ENCODE assay signal across 15 mouse cellular contexts in genomic region chr2:152617374-152617773, GRCm38 (mm10). TPM values are rescaled to one million over a fixed set of nuclear protein-coding genes. Genes with fewer than 3 reads are reported as not detected.
DNase-seq lines count a peak whose midpoint lies in the region; TF ChIP-seq lines count a peak whose summit lies in the region.
"Had no signal": no experiment of that assay in that cellular context is flagged by ENCODE, and none has a peak within 500 bp of the region (broad histone marks: within the 10 kb centered on the region; RNA-seq: fewer than 3 reads in every experiment).

No protein-coding gene starts in this region.

- peak; percentile 14; the same call in 1 of the 2 replicates for TF ChIP-seq CTCF in cerebellum, adult 2 months (IDR thresholded peaks at IDR 0.05; ENCODE audit: borderline replicate concordance, insufficient read depth, low read depth, low read length)
- TF ChIP-seq CTCF in lung, adult 2 months (IDR thresholded peaks at IDR 0.05; ENCODE audit: insufficient read depth, low read length) = peak; percentile 32; the same call in 1 of the 2 replicates

- H3K27ac ChIP-seq in cerebellum, adult 2 months (ENCODE audit: insufficient read depth, low read length) = no peak overlapping the region
- H3K27ac ChIP-seq: limb, embryonic 13.5 days had no signal

- H3K4me1 ChIP-seq in cerebellum, adult 2 months (ENCODE audit: control insufficient read depth, insufficient read depth, low read length) = no peaks in the 10 kb centered on the region
- H3K4me1 ChIP-seq in lung, adult 2 months (ENCODE audit: control insufficient read depth, insufficient read depth, low read length) = no peaks in the 10 kb centered on the region
- H3K4me1 ChIP-seq: limb, embryonic 13.5 days had no signal

- H3K27me3 ChIP-seq in cerebellum, adult 2 months (ENCODE audit: control insufficient read depth, insufficient read depth, low read length) = no peaks in the 10 kb centered on the region
- H3K27me3 ChIP-seq: limb, embryonic 13.5 days had no signal

- no peak for TF ChIP-seq POLR2A in cerebellum, adult 2 months (IDR thresholded peaks at IDR 0.05; ENCODE audit: borderline replicate concordance, insufficient read depth, low read length)
- TF ChIP-seq POLR2A in lung, adult 2 months (IDR thresholded peaks at IDR 0.05; ENCODE audit: borderline replicate concordance, extremely low read depth, low read depth, low read length) = no peak

- WGBS in cerebellum, adult 2 months = 61% methylated on average over 5 of the region's 5 CpGs
- WGBS in lung, adult 2 months = 62% methylated on average over 5 of the region's 5 CpGs

- DNase-seq in cerebellum, adult 2 months = no peak
- DNase-seq in cerebellum, postnatal 25 days = no peak
- DNase-seq in lung, adult 2 months = no peak
- DNase-seq in lung, postnatal 10 days = no peak
- peak; percentile 76 for DNase-seq in ES-CJ7 (ENCODE audit: low read depth, low spot score)
- peak; percentile 57 for DNase-seq in induced T-regulatory cell, adult 2 months (ENCODE audit: low read depth)
- DNase-seq in ovary, postnatal 10 days (ENCODE audit: low spot score) = no peak
- no peak for DNase-seq in ovary, postnatal 36 days (ENCODE audit: low spot score)
- DNase-seq: adrenal gland, adult 2 months; cerebellum, adult 9-10 months had no signal

- H3K4me3 ChIP-seq in cerebellum, adult 2 months (replicated peaks; ENCODE audit: insufficient read depth, low read depth, low read length) = no peak overlapping the region
- no peak overlapping the region for H3K4me3 ChIP-seq in lung, adult 2 months (replicated peaks; ENCODE audit: extremely low read depth, low read depth, low read length)
- H3K4me3 ChIP-seq: limb, embryonic 13.5 days; megakaryocyte, embryonic 14.5 days had no signal

RNA-seq across cellular contexts. Expression of gene Defb25, which starts 5.5 kb away (rescaled TPM):
- polyA plus RNA-seq in cerebellum, adult 2 months (2012; rRNA removed) = not detected in 2 replicates
- 1.1 TPM in 1 of 2 replicates, not detected in the other for polyA plus RNA-seq in lung, adult 2 months (2012; rRNA removed)
- polyA plus RNA-seq: neural tube, embryonic 11.5 days had no signal

RNA-seq across cellular contexts. Expression of gene Rem1, which starts 9.4 kb away (rescaled TPM):
- 0.76 and 0.90 TPM in 2 replicates for polyA plus RNA-seq in cerebellum, adult 2 months (2012; rRNA removed)
- 12.4 and 16.2 TPM in 2 replicates for polyA plus RNA-seq in lung, adult 2 months (2012; rRNA removed)
- polyA plus RNA-seq: inflammation-experienced regulatory T-cells, adult 6 months had no signal

RNA-seq across cellular contexts. Expression of gene Defb36, which starts 13.2 kb away (rescaled TPM):
- polyA plus RNA-seq in cerebellum, adult 2 months (2012; rRNA removed) = not detected in 2 replicates
- not detected in 2 replicates for polyA plus RNA-seq in lung, adult 2 months (2012; rRNA removed)
- polyA plus RNA-seq: heart, embryonic 14.5 days; inflammation-experienced regulatory T-cells, adult 6 months; limb, embryonic 13.5 days; neural tube, embryonic 11.5 days had no signal

RNA-seq across cellular contexts. Expression of gene Defb45, which starts 18.2 kb away (rescaled TPM):
- not detected in 2 replicates for polyA plus RNA-seq in cerebellum, adult 2 months (2012; rRNA removed)
- polyA plus RNA-seq in lung, adult 2 months (2012; rRNA removed) = not detected in 2 replicates
- polyA plus RNA-seq: adrenal gland, adult 2 months; heart, embryonic 14.5 days; inflammation-experienced regulatory T-cells, adult 6 months; limb, embryonic 13.5 days; neural tube, embryonic 11.5 days had no signal

RNA-seq across cellular contexts. Expression of gene Defb19, which starts 37.3 kb away (rescaled TPM):
- polyA plus RNA-seq in cerebellum, adult 2 months (2012; rRNA removed) = not detected in 2 replicates
- polyA plus RNA-seq in lung, adult 2 months (2012; rRNA removed) = not detected in 2 replicates
- polyA plus RNA-seq: adrenal gland, adult 2 months; inflammation-experienced regulatory T-cells, adult 6 months; limb, embryonic 13.5 days; neural tube, embryonic 11.5 days had no signal

Comparison
In these comparisons a context has a peak if more than half of its experiments do, and no peak if none do; other contexts are left out.
1. DNase-seq: peak in ES-CJ7 (single experiment) and induced T-regulatory cell, adult 2 months (single experiment); none in cerebellum, adult 2 months (0 of 2), cerebellum, postnatal 25 days (0 of 2), lung, adult 2 months (single experiment), lung, postnatal 10 days (single experiment), ovary, postnatal 10 days (single experiment) and ovary, postnatal 36 days (single experiment).